Mouse (Mus musculus): Measurements from ENCODE around the gene Gm10181. TPM values are rescaled to one million over a fixed set of nuclear protein-coding genes. Genes with fewer than 3 reads are reported as not detected.

Gene Gm10181
- polyA plus RNA-seq (2014; fragmentation: Nextera tagmentation; extraction: Ambion mirVana), result not detected in 2 replicates

GRCm38 (mm10) chr9:25089122-25089521 lies at the start of gene Gm10181:
Gene Gm10181, plus strand, starts transcription at chr9:25089422.
- no peak within 1 kb of the TSS for H3K9ac ChIP-seq (ENCODE audit: low read length)
- WGBS, result 89% methylated on average over 2 of the region's 2 CpGs
- no peak for DNase-seq (ENCODE audit: low spot score)

GRCm38 (mm10) chr9:25041665-25042064 lies 47.6 kb upstream of the Gm10181 start:
- Histone ChIP-seq H3K4me3 (ENCODE audit: low read depth, low read length) (no peak overlapping the region), H3K27me3 (ENCODE audit: control insufficient read depth, insufficient read depth, low read length) (no peaks in the 10 kb centered on the region), H3K9ac (ENCODE audit: low read length) (no peak overlapping the region), H3K36me3 (ENCODE audit: control insufficient read depth, insufficient read depth, low read length) (no peaks in the 10 kb centered on the region), H3K9me3 (ENCODE audit: control insufficient read depth, low read length) (no peaks in the 10 kb centered on the region), H3K4me2 (ENCODE audit: low read depth, low read length, severe bottlenecking) (no peak overlapping the region), H3K27ac (ENCODE audit: low read depth, low read length) (no peak overlapping the region), H3K4me1 (replicated peaks; ENCODE audit: control insufficient read depth, insufficient read depth, low read length) (no peaks in the 10 kb centered on the region)
- ATAC-seq (replicated peaks; ENCODE audit: low FRiP score) (0 out of 2 replicates have a peak, but pooled peaks have one; percentile 42), DNase-seq (ENCODE audit: low spot score) (peak; percentile 64)
- 27% methylated on average over 6 of the region's 6 CpGs for WGBS

More at GRCm38 (mm10) chr9:25089122-25089521, at the start of gene Gm10181:
- Histone ChIP-seq H3K27me3 (ENCODE audit: control insufficient read depth, insufficient read depth, low read length) (no peaks in the 10 kb centered on the region), H3K4me1 (replicated peaks; ENCODE audit: control insufficient read depth, insufficient read depth, low read length) (no peaks in the 10 kb centered on the region), H3K4me3 (ENCODE audit: low read depth, low read length) (no peak within 1 kb of the TSS), H3K4me2 (ENCODE audit: low read depth, low read length, severe bottlenecking) (no peak within 1 kb of the TSS), H3K27ac (ENCODE audit: low read depth, low read length) (no peak within 1 kb of the TSS), H3K9me3 (ENCODE audit: control insufficient read depth, low read length) (no peaks in the 10 kb centered on the region), H3K36me3 (ENCODE audit: control insufficient read depth, insufficient read depth, low read length) (no peaks in the 10 kb centered on the region)
- no peak for ATAC-seq (replicated peaks; ENCODE audit: low FRiP score)

GRCm38 (mm10) chr9:25042162-25043111 lies 46.8 kb upstream of the Gm10181 start:
- DNase-seq (ENCODE audit: low spot score), result no peak
- Histone ChIP-seq H3K4me2 (ENCODE audit: low read depth, low read length, severe bottlenecking) (no peak overlapping the region), H3K4me1 (replicated peaks; ENCODE audit: control insufficient read depth, insufficient read depth, low read length) (no peaks in the 10 kb centered on the region), H3K27me3 (ENCODE audit: control insufficient read depth, insufficient read depth, low read length) (no peaks in the 10 kb centered on the region), H3K9me3 (ENCODE audit: control insufficient read depth, low read length) (no peaks in the 10 kb centered on the region), H3K27ac (ENCODE audit: low read depth, low read length) (no peak overlapping the region), H3K9ac (ENCODE audit: low read length) (no peak overlapping the region), H3K36me3 (ENCODE audit: control insufficient read depth, insufficient read depth, low read length) (no peaks in the 10 kb centered on the region), H3K4me3 (ENCODE audit: low read depth, low read length) (no peak overlapping the region)
- no peak for ATAC-seq (replicated peaks; ENCODE audit: low FRiP score)
- 77% methylated on average over 15 of the region's 15 CpGs for WGBS

- Histone ChIP-seq H3K4me2 (ENCODE audit: low read depth, low read length, severe bottlenecking) (no peak overlapping the region), H3K4me3 (ENCODE audit: low read depth, low read length) (no peak overlapping the region), H3K27ac (ENCODE audit: low read depth, low read length) (no peak overlapping the region), H3K9ac (ENCODE audit: low read length) (no peak overlapping the region), H3K36me3 (ENCODE audit: control insufficient read depth, insufficient read depth, low read length) (no peaks in the 10 kb centered on the region), H3K4me1 (replicated peaks; ENCODE audit: control insufficient read depth, insufficient read depth, low read length) (no peaks in the 10 kb centered on the region), H3K27me3 (ENCODE audit: control insufficient read depth, insufficient read depth, low read length) (no peaks in the 10 kb centered on the region), H3K9me3 (ENCODE audit: control insufficient read depth, low read length) (no peaks in the 10 kb centered on the region)
- no peak for DNase-seq (ENCODE audit: low spot score)
- WGBS, result 90% methylated on average over 3 of the region's 3 CpGs
- ATAC-seq (replicated peaks; ENCODE audit: low FRiP score), result no peak
These were observed 44.9 kb upstream of the Gm10181 start for GRCm38 (mm10) chr9:25044325-25044724.

GRCm38 (mm10) chr9:25048289-25048688 lies 40.9 kb upstream of the Gm10181 start:
- ATAC-seq (replicated peaks; ENCODE audit: low FRiP score) (no peak), DNase-seq (ENCODE audit: low spot score) (no peak)
- Histone ChIP-seq H3K4me3 (ENCODE audit: low read depth, low read length) (no peak overlapping the region), H3K4me2 (ENCODE audit: low read depth, low read length, severe bottlenecking) (no peak overlapping the region), H3K9me3 (ENCODE audit: control insufficient read depth, low read length) (no peaks in the 10 kb centered on the region), H3K9ac (ENCODE audit: low read length) (no peak overlapping the region), H3K36me3 (ENCODE audit: control insufficient read depth, insufficient read depth, low read length) (no peaks in the 10 kb centered on the region), H3K27me3 (ENCODE audit: control insufficient read depth, insufficient read depth, low read length) (no peaks in the 10 kb centered on the region), H3K27ac (ENCODE audit: low read depth, low read length) (no peak overlapping the region), H3K4me1 (replicated peaks; ENCODE audit: control insufficient read depth, insufficient read depth, low read length) (no peaks in the 10 kb centered on the region)
- 57% methylated on average over 2 of the region's 2 CpGs for WGBS

GRCm38 (mm10) chr9:25048940-25049339 lies 40.3 kb upstream of the Gm10181 start:
- H3K4me1 ChIP-seq (replicated peaks; ENCODE audit: control insufficient read depth, insufficient read depth, low read length), result no peaks in the 10 kb centered on the region
- no peak overlapping the region for H3K27ac ChIP-seq (ENCODE audit: low read depth, low read length)
- H3K36me3 ChIP-seq (ENCODE audit: control insufficient read depth, insufficient read depth, low read length), result no peaks in the 10 kb centered on the region
- H3K9ac ChIP-seq (ENCODE audit: low read length), result no peak overlapping the region
- 84% methylated on average over 2 of the region's 2 CpGs for WGBS
- DNase-seq (ENCODE audit: low spot score) (no peak), ATAC-seq (replicated peaks; ENCODE audit: low FRiP score) (no peak)
- no peaks in the 10 kb centered on the region for H3K9me3 ChIP-seq (ENCODE audit: control insufficient read depth, low read length)
- no peak overlapping the region for H3K4me3 ChIP-seq (ENCODE audit: low read depth, low read length)
- no peaks in the 10 kb centered on the region for H3K27me3 ChIP-seq (ENCODE audit: control insufficient read depth, insufficient read depth, low read length)
- no peak overlapping the region for H3K4me2 ChIP-seq (ENCODE audit: low read depth, low read length, severe bottlenecking)

- Histone ChIP-seq H3K36me3 (ENCODE audit: control insufficient read depth, insufficient read depth, low read length) (no peaks in the 10 kb centered on the region), H3K27ac (ENCODE audit: low read depth, low read length) (no peak overlapping the region), H3K4me1 (replicated peaks; ENCODE audit: control insufficient read depth, insufficient read depth, low read length) (no peaks in the 10 kb centered on the region), H3K4me2 (ENCODE audit: low read depth, low read length, severe bottlenecking) (no peak overlapping the region), H3K9ac (ENCODE audit: low read length) (no peak overlapping the region), H3K4me3 (ENCODE audit: low read depth, low read length) (no peak overlapping the region), H3K9me3 (ENCODE audit: control insufficient read depth, low read length) (no peaks in the 10 kb centered on the region), H3K27me3 (ENCODE audit: control insufficient read depth, insufficient read depth, low read length) (no peaks in the 10 kb centered on the region)
- WGBS, result 55% methylated on average over 4 of the region's 4 CpGs
- ATAC-seq (replicated peaks; ENCODE audit: low FRiP score) (no peak), DNase-seq (ENCODE audit: low spot score) (no peak)
These were observed 37.3 kb upstream of the Gm10181 start for GRCm38 (mm10) chr9:25051901-25052300.

GRCm38 (mm10) chr9:25055650-25056376 lies 33.4 kb upstream of the Gm10181 start:
- Histone ChIP-seq H3K9ac (ENCODE audit: low read length) (no peak overlapping the region), H3K36me3 (ENCODE audit: control insufficient read depth, insufficient read depth, low read length) (no peaks in the 10 kb centered on the region), H3K4me3 (ENCODE audit: low read depth, low read length) (no peak overlapping the region), H3K27me3 (ENCODE audit: control insufficient read depth, insufficient read depth, low read length) (no peaks in the 10 kb centered on the region), H3K4me1 (replicated peaks; ENCODE audit: control insufficient read depth, insufficient read depth, low read length) (no peaks in the 10 kb centered on the region), H3K9me3 (ENCODE audit: control insufficient read depth, low read length) (no peaks in the 10 kb centered on the region), H3K27ac (ENCODE audit: low read depth, low read length) (no peak overlapping the region), H3K4me2 (ENCODE audit: low read depth, low read length, severe bottlenecking) (no peak overlapping the region)
- ATAC-seq (replicated peaks; ENCODE audit: low FRiP score) (no peak), DNase-seq (ENCODE audit: low spot score) (no peak)

Measured in forebrain, embryonic 11.5 days (tissue).